Mouse (Mus musculus) ES-CJ7 (cell line): Measurements from ENCODE around the gene Prune2.

Experiments
- DNase-seq: peaks from one replicate; pipeline ENCODE4 v3.0.0; 2011; ENCODE audit warnings: low read depth, low spot score

Gene Prune2

DNA sequence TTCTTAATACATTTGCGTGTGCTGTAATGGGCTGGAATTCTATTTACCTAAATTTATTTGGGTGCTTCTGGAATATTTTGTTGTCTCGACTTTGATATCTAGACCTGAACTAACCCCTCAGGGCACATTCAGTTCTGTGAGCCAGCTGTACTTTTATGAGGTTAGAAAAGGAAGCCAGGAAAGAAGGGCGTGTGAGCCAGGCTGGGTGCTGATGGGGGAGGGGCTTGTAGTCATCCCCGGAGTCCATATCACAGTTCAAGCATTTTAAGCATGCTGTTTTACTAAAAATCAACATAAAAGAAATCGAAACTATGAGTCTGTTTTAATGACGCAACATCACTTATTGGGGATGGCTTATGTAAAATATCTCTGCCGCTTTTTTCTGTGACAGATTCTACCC is 42.0 kb downstream of the Prune2 start:
- DNase-seq = no peak

DNA sequence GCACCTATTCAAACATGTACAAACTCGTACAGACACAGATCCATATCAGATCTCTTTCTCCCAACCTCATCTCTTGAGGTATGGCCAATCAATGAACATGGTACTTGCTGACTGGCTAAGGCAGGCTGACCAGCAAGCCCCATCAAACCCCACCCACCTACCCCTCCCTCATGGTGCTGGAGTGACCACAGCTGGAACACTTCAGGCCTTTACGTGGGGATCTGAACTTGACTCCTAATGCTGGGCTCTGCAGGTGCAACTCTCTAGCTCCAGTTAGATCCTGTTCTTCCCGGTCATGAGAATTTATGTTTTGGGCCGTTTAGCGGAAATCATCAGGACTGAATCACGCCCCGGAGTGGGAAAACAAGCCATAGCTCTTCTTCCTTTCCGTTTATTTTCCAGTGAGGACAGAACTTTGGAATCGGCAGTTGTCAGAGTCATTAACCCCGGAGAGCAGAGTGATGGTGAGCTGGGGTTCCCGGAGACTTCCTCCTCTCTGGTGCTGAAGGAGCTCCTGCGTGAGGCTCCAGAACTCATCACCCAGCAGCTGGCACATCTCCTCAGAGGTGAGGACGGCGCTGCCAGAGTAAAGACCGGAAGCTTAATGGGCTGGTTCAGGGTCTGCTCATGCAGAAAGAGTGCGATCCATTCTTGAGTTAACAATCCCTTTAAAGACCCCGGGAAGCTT is 50.4 kb downstream of the Prune2 start:
- DNase-seq = no peak

DNA sequence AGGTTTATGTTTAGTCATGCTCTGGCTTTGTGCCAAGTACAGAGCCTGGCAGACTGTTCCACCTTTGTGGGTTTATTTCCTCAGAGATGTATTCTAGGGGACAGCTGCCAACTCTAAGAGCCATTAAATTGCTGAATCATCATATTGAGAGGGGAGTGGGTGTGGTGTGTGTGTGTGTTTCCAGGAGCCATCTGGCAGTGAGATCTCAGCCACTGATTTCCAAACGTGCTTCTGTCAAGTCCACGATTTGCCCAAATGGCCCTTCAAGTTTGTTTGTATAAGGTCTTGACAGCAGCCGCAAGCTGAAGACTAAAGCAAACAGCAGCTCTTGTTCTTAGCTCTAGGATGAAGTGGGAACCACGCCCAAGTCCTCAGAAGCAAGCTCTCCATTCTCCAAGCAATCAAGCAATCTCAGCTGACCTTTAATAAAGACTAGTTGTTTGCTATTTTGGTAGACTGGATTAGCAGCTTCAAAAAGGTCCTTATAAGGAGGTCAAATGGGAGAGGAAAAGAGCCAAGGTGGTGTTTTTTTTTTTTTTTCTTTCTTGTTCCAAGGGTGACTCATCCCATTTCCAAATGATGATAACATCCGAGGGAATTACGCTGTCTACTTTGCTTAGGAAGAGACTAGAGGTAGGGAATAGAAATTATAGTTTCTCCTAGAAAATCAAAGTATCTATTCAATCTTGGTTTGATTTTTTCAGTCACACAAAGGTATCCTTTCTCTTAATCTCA is 55.5 kb downstream of the Prune2 start:
- DNase-seq = peak; percentile 52

DNA sequence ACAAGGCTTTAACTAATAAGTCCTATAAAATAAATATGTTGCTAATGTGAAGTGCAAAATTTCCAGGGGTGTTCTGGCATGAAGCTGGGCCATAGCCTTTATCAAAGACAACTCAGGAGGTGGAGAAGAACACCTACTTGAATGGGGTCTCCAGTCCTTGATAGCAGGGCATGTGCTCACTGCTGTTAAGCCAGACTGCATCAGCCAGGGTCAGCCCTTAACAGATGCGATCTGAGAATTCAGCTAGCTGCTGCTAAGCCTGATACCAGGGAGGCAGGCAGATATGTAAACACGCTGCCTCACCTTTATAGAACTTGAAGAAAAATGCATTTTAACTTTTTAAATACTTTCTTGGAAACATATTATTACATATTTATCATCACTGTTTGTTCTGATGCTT is 57.2 kb downstream of the Prune2 start:
- DNase-seq = no peak

DNA sequence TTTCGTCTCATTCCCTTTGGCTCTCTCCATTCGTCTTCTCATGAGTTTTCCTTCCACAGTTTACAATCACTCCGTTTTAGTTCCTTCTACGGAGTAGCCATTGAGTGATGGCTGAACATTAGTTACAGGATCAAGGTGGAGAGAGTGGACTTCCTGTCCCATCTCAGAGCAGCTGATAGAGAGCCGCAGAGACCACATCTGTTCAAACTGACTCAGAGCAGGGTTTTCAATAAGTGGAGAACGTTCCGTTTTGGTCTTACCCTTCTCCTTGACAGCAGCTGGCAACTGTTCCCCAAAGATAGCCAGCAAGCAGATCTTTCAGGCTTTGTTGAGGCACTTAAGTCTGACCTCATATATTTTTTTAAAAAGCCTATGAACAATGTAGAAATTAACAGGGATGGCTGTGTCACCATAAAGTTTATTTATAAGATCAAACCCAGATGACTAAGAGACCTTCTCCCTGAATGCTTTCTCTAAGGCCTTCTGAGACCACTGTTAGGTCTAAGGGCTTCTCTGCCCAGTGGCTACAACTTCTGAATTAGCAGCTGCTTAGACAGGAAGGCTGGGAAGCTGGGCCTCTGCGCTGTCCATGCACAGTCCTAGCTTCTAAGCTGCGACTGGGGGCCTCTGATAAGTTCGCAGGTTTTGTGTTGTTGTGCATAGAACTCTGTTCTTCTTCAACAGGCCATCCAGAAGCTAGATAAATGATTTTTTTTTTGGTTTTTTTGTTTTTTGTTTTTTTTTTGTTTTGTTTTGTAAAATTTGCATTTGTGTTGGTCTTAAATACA is 58.6 kb downstream of the Prune2 start:
- DNase-seq = no peak

DNA sequence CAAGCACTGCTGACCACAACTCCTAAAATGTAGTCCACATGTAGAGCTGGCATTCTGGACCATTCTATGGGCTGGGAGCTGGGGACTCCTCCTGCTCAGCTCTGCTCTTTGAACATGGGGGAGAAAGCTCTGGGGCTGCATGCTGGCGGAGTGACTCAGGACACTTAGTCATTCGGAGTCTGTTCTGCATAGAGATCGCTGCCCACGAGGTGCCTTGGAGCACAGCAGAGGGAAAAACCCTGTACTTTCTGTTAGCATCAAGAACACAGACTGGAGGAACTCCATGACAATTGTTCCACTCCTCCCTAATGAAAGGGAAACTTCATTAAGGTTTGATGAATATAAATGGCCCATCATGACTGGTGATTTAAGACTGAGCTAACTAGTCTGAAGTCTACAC is 68.8 kb downstream of the Prune2 start:
- no peak for DNase-seq

DNA sequence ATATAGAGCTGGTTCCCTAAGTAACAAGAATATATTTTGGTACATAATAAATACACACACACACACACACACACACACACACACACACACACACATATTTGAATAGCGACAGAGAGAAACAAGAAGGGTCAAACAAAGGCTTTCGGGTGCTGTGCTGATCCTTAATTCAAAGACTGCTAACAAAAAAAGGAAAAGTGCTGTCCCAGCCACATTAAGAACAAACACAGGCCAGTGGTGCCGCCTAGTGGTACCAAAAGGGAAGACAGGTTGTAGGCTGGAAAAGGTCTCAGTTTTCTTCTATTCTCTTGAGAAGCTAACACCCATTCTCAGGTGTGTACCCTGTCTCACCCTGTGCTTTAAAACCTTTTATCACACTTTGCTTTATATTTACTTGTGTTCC is 74.4 kb downstream of the Prune2 start:
- peak; percentile 57 for DNase-seq

DNA sequence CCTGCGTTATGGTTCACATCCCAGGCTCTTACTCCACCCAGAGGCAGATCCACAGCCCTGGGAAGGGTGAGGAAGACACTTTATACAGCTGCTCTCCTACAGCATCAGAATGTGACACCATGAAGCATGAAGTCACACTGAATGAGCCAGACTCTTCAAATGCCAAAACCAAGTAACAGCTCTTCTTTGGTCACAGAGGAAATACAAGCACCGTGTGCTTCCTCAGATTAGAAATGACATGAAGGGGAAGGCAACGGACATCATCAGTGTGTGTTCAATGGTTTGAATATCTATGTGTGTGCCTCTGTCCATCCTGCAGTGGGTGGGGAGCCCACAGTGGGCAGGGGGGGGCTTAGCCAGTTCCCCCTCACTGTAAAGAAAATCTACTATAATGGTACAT is 76.4 kb downstream of the Prune2 start:
- no peak for DNase-seq

DNA sequence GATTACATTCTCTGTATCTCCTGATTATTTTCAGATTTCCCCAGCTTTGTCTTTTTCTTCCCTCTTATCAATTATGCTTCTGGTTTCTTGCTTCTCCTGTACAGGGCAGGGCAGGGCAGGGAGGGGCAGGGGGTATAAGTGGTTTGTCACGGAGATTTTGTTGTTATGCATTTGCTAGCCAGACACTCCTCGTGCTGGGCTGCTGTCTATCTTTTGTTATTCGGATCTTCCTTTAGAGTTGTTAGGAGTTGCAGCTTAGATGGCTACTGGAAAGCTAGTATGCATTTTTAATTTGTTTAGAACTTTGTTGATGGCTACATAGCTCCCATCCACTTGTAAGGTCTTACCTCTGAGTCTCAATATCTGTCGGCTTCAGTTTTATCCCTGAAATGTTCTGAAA is 91.0 kb downstream of the Prune2 start:
- peak; percentile 70 for DNase-seq

DNA sequence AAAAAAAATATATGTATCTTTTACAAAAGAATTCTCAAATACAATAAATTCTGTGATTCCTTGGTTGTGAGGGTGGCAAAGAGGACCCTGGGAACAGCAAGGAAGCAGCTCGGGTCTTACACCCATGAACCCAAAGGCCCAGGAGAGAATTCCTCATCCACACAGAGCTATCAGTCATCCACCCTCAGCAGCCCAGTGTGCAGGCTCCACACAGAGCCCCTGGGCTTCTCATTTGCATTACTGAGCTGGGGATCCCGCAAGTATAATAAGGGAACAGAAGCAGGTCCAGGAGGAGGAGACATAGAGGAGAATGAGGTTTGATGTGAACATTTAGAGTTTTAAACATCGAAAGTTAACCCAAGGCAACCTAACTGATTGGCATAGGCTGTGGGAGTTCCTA is 100.0 kb downstream of the Prune2 start:
- DNase-seq = peak; percentile 19

DNA sequence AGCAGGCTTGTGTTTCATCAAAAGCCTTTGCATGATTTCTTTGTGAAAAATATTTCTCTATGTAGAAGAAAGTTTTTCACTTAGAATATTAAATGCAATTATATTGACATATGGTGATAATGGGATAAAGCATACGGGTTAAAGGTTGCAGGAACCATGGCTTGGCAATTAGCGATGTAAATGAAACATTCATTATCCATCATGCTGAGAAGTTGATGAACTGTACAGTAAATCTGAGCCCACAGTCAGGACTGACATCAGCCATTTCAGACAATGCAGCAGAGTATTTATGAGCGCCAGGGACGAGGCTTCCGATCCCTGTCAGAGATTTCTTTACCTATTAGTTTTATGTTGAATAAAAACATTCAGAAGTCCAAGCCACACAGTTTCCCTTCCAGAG is 104.2 kb downstream of the Prune2 start:
- DNase-seq = no peak

DNA sequence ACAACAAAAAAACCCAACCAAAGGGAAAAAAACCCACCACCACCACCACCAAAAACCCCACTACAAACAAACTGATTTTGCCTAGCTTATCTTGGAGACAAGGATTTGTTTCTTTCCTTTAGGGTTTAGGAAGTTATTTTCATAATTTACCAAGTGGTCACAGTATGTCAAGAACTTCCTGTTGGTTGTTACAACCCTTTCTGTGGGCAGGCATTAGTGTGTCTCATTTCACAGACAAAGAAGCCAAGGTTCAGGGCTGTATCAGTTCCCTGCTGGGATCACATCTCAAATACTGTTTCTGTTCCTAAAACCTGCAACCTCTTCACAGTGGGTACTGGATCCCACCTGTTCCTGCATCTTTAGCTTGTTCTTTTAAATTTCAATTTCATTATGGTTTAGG is 108.5 kb downstream of the Prune2 start:
- no peak for DNase-seq

DNA sequence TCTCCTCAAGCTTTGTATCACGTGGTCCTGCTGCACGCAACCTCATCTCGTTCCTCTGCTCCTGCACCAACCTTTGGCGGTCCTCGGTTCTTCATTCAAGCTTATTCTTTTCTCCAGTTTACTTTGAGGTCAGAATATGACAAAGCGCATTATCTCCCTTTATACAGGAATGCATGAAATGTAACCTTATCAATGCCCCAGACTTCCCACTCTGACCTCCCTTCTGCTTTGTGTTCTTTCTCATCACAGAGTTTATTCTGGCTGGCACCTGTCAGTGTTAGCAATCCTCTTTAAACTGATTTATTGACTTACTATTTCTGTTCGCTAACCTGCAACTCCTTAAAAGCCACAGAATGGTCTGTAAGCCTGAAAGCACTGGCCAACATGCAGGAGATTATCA is 113.1 kb downstream of the Prune2 start:
- DNase-seq = no peak

DNA sequence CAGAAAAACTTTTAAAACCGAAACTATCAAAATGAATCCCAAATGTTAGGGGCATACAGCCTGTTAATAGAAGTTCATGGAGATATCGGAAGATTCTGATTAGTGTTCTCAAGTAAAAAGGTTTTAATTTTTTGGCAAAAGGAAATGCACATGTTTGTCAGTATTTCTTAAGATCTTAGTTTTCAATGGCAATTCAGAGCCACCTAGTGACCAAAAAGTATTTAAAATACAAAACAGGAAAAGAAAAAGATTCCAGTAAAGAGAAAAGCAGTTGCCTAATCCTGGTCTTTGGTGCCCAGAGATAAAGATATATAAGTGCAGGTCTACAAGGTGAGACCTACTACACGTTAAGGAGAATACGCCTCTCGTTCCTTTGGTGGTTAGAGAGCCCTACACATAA is 115.3 kb downstream of the Prune2 start:
- DNase-seq = no peak

DNA sequence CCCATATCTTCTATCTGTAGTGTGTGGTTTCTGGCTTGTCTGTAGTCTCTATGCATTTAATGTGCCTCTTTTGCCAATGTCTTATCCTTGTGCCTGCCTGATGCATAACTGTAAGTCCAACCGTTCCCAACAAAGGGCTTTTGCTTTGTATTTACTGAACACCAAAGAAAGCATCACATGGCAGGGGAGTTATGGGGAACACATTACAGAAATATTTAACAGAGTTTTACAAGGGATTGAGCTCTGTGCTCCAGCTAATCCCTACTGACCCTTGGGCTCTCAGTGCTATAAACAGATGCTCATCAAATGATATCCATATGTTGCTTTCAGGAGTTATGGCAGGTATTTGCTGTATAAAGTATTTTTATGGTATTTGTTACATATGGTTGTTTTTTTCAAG is 116.3 kb downstream of the Prune2 start:
- no peak for DNase-seq

DNA sequence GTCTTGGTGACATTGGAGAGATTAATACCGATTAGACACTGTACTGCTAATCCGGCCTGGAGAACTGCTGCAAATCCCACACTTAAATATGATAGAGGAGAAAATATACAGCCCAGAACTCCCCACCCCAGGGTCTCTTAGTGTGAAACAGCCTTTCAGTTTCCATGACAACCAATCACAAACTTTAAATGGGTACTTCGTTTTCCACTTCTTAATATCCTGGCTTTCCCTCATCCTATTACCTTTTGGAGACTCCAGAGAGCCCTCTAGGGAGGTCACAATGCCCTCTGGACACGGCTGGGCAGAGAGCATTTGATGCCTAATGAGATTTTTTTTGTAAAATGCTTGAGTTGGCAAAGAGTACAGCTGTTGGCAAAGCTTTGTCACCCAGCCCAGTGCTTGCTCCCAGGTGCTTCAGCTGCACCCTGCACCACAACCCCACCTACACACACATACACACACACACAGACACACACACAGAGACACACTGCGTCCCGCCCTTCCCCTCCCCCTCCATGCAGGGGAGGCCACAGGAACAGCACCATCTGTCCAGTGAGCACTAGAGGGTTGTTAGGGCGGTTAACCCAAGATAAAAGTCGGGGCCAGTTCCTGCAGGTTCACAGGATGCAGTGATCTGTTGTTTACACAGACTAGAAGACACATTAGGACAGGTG is 122.9 kb downstream of the Prune2 start:
- no peak for DNase-seq

DNA sequence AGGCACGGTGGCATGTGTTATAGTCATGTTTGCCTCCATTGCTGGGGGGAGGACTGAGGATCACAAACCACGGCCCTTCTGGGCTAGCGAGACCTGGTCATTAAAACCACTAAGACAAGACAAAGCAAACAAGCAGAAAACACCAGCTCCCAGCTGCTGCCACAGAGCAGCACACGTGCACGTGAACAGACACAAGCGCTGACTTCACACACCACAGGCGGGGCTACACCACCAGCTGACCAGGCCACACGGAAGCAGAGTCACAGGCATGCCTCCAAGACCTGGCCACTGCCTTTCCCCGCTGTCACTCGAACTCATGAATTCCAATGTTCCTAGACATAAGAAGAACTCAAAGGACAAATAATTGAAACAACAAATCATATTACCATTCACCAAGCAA is 125.5 kb downstream of the Prune2 start:
- no peak for DNase-seq

DNA sequence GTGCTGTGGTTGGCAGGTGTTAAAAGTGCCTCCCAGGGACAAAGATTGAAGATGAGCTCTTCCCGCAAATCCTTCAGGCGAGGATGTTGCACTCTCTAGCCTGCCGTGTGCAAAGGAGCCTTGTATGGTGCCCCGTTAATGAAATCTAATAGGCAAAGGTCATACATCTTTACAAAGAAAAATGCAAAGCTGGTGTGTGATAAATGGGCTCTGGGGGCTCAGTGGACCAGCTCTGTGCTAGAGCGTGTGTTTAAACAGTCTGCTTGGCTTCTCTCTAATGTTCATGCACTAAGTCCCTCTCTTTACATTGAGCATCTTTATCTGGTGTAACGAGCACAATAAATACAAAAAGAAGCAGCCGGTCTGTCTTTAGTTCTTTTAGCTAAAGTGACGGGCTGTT is 138.1 kb downstream of the Prune2 start:
- DNase-seq = no peak

DNA sequence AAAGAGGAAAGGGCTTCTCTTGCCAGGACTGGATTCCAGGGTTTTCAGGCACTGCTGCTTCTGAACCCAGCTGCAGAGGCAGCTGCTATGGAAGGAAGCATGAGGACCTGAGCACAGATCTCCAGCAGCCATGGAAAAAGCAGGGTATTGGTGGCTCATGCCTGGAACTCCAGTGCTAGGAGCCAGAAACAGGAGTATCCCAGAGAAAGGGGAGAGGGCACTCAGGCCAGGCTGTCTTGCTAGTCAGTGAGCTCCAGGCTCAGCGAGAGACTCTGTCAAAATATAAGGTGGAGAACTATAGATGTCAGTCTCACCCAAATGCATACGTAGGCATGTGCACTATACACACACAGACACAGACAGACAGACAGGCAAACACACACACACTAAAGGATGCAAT is 140.4 kb downstream of the Prune2 start:
- no peak for DNase-seq

DNA sequence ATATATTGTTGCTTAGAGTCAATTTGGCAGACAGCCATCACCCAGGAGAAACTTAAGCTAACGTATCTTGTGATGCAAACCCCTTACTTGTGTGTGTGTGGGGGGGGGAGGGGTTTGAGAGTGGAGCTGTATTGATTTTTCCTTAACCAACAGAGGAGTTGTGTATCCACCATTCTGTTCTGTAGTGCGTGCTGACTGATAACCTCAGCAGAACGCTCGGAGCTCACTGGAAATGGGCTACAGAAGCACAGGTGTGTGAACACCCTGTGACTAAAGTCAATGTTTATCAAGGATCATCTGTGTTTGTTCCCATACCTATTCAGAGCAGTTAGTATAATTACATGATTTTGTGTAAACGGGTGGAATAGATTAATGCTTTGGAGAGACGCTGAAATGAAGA is 141.3 kb downstream of the Prune2 start:
- no peak for DNase-seq

DNA sequence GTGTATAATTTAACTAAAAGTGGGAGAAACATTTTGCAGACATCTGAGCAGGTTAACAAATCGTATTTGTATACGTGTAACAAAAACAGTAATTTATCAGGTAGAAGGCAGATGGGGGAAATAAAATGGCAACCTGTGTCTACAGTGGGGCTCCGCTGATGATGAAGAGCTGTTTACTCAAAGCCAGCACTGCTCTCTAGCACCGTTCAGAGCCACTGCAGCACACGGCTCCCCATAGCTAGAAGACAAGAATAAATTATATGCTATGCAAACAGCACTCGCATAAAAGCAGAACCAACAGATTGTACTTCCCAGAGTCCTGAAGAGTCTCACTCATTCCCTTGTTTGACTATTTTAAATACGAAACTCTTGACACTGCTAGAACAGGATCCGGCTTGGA is 152.9 kb downstream of the Prune2 start:
- DNase-seq = no peak

DNA sequence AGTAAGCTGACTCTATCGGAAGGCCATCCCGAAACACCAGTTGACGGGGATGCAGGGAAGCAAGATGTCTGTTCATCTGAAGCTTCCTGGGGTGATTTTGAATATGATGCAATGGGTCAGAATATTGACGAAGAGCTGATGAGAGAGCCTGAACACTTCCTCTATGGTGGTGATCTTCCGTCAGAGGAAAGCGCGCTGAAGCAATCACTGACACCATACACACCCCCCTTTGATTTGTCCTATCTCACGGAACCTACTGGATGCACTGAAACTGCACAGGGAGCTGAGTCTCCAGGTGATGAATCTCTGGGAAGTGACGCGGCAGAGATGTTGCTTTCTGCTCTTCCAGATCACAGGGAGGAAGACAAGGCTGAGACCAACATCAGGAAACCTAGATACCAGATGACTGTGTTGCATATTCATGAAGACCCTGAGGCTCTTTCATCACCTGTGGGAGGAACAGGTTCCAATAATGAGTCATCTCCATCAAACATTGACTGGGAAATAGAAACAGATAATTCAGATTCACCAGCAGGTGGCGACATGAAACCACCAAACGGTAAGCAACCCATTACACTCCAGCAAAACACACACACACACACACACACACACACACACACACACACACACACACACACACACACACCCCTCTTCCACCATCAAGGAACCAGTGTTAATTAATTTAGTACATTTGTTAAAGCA is 168.3 kb downstream of the Prune2 start:
- peak; percentile 71 for DNase-seq
